Mouse (Mus musculus) heart, postnatal 0 days (tissue): ENCODE data around the gene RPS10-NUDT3.

ENCODE experiments used
- CTCF ChIP-seq: IDR thresholded peaks from 2 replicates; pipeline ENCODE4 v1.5.1; 2016; ENCODE audit warnings: antibody characterized with exemption, control low read depth, low read depth
- EP300 ChIP-seq: IDR thresholded peaks from 2 replicates; pipeline ENCODE4 v1.6.1; 2016; ENCODE audit warnings: antibody characterized with exemption, low read depth

GRCm38 (mm10) chr17:27596376-27597190, 38.4 kb downstream of the RPS10-NUDT3 start:
- no peak for TF ChIP-seq CTCF
- TF ChIP-seq EP300 = peak; percentile 69
